Mouse (Mus musculus): ENCODE results near the gene Fbln2. TPM values are rescaled to one million over a fixed set of nuclear protein-coding genes. Genes with fewer than 3 reads are reported as not detected.

Gene Fbln2
- total and polyA plus RNA-seq, 3 experiments = 0.27 TPM; not detected in 2

GRCm38 (mm10) chr6:91218445-91218844, 6.2 kb downstream of the Fbln2 start:
- H3K4me3 ChIP-seq (ENCODE audit: low read depth, low read length) = no peak overlapping the region
- no peaks in the 10 kb centered on the region for H3K36me3 ChIP-seq (replicated peaks)
- H3K4me1 ChIP-seq (ENCODE audit: insufficient read depth, low read depth, low read length) = no peaks in the 10 kb centered on the region
- DNase-seq (ENCODE audit: low spot score) = no peak
- ATAC-seq (ENCODE audit: extremely low read depth, insufficient number of reproducible peaks, low FRiP score, poor library complexity, severe bottlenecking) = no peak
- TF ChIP-seq GATA1 (IDR thresholded peaks at IDR 0.05; ENCODE audit: borderline replicate concordance, low read length) = no peak
- H3K9me3 ChIP-seq (replicated peaks) = no peaks in the 10 kb centered on the region
- H3K27me3 ChIP-seq (ENCODE audit: insufficient read depth, low read length) = peaks cover 2% of the 10 kb centered on the region; the same call in 1 of the 2 replicates

DNA sequence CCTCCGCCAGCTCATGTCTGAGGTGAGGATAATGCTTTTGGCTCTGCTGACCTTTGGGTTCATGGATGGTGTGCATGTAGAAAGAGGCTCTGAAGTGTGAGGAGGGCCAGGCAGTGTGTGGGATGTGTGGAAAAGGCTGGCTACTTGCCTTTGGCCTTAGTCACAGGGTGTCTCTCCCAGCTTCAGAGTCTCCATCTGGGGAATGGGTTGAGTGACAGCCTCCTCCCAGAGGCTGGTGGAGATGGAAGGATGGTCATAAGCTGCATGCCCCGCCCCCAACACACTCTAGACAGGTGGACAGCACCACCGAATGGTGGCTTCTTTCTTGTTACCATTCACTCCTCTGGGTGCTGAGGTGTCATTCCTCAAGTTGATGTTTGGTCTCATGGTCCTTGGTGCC, 6.6 kb downstream of the Fbln2 start:
- DNase-seq (ENCODE audit: low spot score) (no peak), ATAC-seq (ENCODE audit: extremely low read depth, insufficient number of reproducible peaks, low FRiP score, poor library complexity, severe bottlenecking) (no peak)
- H3K27me3 ChIP-seq (ENCODE audit: insufficient read depth, low read length) = peaks cover 2% of the 10 kb centered on the region; the same call in 1 of the 2 replicates
- no peaks in the 10 kb centered on the region for H3K36me3 ChIP-seq (replicated peaks)
- TF ChIP-seq TAL1 (conservative IDR thresholded peaks at IDR 0.05; ENCODE audit: low read depth, low read length) (no peak), GATA1 (IDR thresholded peaks at IDR 0.05; ENCODE audit: borderline replicate concordance, low read length) (no peak), POLR2AphosphoS5 (IDR thresholded peaks at IDR 0.05; ENCODE audit: insufficient replicate concordance, low read depth, low read length) (no peak), CTCF (IDR thresholded peaks at IDR 0.05; ENCODE audit: low read depth, low read length) (no peak), GATA2 (IDR thresholded peaks at IDR 0.05; ENCODE audit: borderline replicate concordance, low read depth, low read length) (no peak)
- H3K4me3 ChIP-seq (ENCODE audit: low read depth, low read length) = no peak overlapping the region
- H3K4me1 ChIP-seq (ENCODE audit: insufficient read depth, low read depth, low read length) = no peaks in the 10 kb centered on the region
- no peaks in the 10 kb centered on the region for H3K9me3 ChIP-seq (replicated peaks)

- DNase-seq (ENCODE audit: low spot score) (no peak), ATAC-seq (ENCODE audit: extremely low read depth, insufficient number of reproducible peaks, low FRiP score, poor library complexity, severe bottlenecking) (no peak)
- Histone ChIP-seq H3K4me3 (ENCODE audit: low read depth, low read length) (no peak overlapping the region), H3K9me3 (replicated peaks) (no peaks in the 10 kb centered on the region), H3K36me3 (replicated peaks) (no peaks in the 10 kb centered on the region), H3K4me1 (ENCODE audit: insufficient read depth, low read depth, low read length) (no peaks in the 10 kb centered on the region), H3K27me3 (ENCODE audit: insufficient read depth, low read length) (peaks cover 4% of the 10 kb centered on the region; the same call in 1 of the 2 replicates)
- TF ChIP-seq GATA2 (IDR thresholded peaks at IDR 0.05; ENCODE audit: borderline replicate concordance, low read depth, low read length) = no peak
- no peak for TF ChIP-seq TAL1 (conservative IDR thresholded peaks at IDR 0.05; ENCODE audit: low read depth, low read length)
- no peak for TF ChIP-seq CTCF (IDR thresholded peaks at IDR 0.05; ENCODE audit: low read depth, low read length)
- no peak for TF ChIP-seq GATA1 (IDR thresholded peaks at IDR 0.05; ENCODE audit: borderline replicate concordance, low read length)
- no peak for TF ChIP-seq POLR2AphosphoS5 (IDR thresholded peaks at IDR 0.05; ENCODE audit: insufficient replicate concordance, low read depth, low read length)
Observed at GRCm38 (mm10) chr6:91220062-91220461, 7.8 kb downstream of the Fbln2 start.

DNA sequence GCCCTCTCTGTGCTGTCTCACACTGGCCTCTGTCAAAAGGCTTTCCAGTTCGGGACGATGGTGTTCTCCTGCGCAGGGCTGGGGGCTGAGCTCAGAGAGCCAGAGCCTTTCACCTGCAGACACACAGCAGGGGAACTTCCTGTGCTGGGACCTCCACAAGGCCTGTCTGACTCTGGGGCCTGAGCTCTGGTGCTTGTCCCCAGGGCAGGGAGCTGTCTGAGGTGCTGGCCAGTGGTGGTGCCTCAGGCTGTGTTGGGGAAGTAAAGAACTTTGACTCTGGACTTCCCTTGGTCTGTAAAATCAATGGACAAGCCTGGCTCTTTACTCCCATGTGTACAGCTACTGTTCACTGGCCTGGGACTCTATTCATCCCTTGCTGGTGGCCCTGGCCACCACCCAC, 8.8 kb downstream of the Fbln2 start:
- ATAC-seq (ENCODE audit: extremely low read depth, insufficient number of reproducible peaks, low FRiP score, poor library complexity, severe bottlenecking) = no peak

DNA sequence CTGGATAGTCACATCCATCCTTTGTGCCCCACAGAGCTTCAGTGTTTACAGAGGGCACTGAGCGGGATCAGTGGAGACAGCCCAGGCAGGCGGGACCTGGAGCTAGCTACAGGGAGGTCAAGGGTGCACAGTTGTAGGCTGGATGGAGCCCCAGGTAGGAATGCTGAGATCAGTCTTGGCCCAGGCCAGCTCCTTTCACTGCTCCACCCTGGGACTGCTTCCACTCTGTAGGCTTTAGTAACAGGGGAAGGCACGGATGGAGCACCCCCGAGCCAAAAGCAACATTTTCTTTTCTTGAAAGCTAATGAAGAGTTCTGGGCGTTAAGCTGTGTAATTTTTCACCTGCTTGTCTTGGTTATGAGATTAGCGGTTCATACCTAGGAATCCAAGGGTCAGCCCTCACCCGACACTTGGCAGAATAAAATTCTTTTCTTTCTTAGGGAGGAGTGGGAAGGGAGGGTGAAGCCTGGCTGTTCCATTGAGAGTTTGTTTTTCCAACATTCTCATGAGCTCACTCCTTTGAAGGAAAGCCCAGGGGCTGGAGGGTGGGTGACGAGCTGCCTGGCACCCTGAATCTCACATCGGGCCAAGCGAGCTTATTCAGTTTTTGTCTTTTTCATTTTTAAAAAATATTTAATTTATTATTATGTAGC, 10.6 kb downstream of the Fbln2 start:
- no peaks in the 10 kb centered on the region for H3K4me1 ChIP-seq (ENCODE audit: insufficient read depth, low read depth, low read length)
- H3K27me3 ChIP-seq (ENCODE audit: insufficient read depth, low read length) = peaks cover 9% of the 10 kb centered on the region
- H3K9me3 ChIP-seq (replicated peaks) = no peaks in the 10 kb centered on the region
- H3K36me3 ChIP-seq (replicated peaks) = no peaks in the 10 kb centered on the region
- ATAC-seq (ENCODE audit: extremely low read depth, insufficient number of reproducible peaks, low FRiP score, poor library complexity, severe bottlenecking) (no peak), DNase-seq (ENCODE audit: low spot score) (no peak)
- TF ChIP-seq POLR2AphosphoS5 (IDR thresholded peaks at IDR 0.05; ENCODE audit: insufficient replicate concordance, low read depth, low read length) (no peak), GATA2 (IDR thresholded peaks at IDR 0.05; ENCODE audit: borderline replicate concordance, low read depth, low read length) (no peak), CTCF (IDR thresholded peaks at IDR 0.05; ENCODE audit: low read depth, low read length) (no peak), TAL1 (conservative IDR thresholded peaks at IDR 0.05; ENCODE audit: low read depth, low read length) (no peak), GATA1 (IDR thresholded peaks at IDR 0.05; ENCODE audit: borderline replicate concordance, low read length) (no peak)
- no peak overlapping the region for H3K4me3 ChIP-seq (ENCODE audit: low read depth, low read length)

More for the DNA sequence above, 8.8 kb downstream of the Fbln2 start:
- DNase-seq (ENCODE audit: low spot score) = peak; percentile 6
- Histone ChIP-seq H3K9me3 (replicated peaks) (no peaks in the 10 kb centered on the region), H3K27me3 (ENCODE audit: insufficient read depth, low read length) (peaks cover 4% of the 10 kb centered on the region), H3K36me3 (replicated peaks) (no peaks in the 10 kb centered on the region), H3K4me3 (ENCODE audit: low read depth, low read length) (no peak overlapping the region), H3K4me1 (ENCODE audit: insufficient read depth, low read depth, low read length) (no peaks in the 10 kb centered on the region)
- TF ChIP-seq GATA1 (IDR thresholded peaks at IDR 0.05; ENCODE audit: borderline replicate concordance, low read length) (no peak), POLR2AphosphoS5 (IDR thresholded peaks at IDR 0.05; ENCODE audit: insufficient replicate concordance, low read depth, low read length) (no peak), TAL1 (conservative IDR thresholded peaks at IDR 0.05; ENCODE audit: low read depth, low read length) (no peak), CTCF (IDR thresholded peaks at IDR 0.05; ENCODE audit: low read depth, low read length) (no peak), GATA2 (IDR thresholded peaks at IDR 0.05; ENCODE audit: borderline replicate concordance, low read depth, low read length) (no peak)

DNA sequence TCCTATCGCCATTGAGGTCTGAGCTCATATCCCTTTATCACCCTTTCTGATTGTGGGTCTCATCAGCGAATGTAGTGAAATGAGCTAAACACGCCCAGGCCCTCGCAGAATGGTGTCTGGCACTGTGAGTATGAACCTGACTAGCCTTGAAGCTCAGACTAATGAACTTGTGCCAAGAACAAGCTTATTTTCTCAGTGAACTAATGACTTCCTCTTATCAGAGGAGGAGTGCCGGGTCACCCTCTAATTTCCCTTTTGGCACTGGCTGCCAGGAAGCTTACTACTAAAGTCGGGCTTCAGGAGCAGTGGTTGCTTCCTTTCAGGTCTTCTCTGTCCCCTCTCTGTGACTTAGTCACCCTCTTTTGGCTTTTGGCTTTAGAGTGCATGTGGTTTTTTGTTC, 12.7 kb downstream of the Fbln2 start:
- TF ChIP-seq GATA2 (IDR thresholded peaks at IDR 0.05; ENCODE audit: borderline replicate concordance, low read depth, low read length) = no peak
- no peak for TF ChIP-seq TAL1 (conservative IDR thresholded peaks at IDR 0.05; ENCODE audit: low read depth, low read length)
- no peak for TF ChIP-seq GATA1 (IDR thresholded peaks at IDR 0.05; ENCODE audit: borderline replicate concordance, low read length)
- TF ChIP-seq POLR2AphosphoS5 (IDR thresholded peaks at IDR 0.05; ENCODE audit: insufficient replicate concordance, low read depth, low read length) = no peak
- TF ChIP-seq CTCF (IDR thresholded peaks at IDR 0.05; ENCODE audit: low read depth, low read length) = no peak
- DNase-seq (ENCODE audit: low spot score) (no peak), ATAC-seq (ENCODE audit: extremely low read depth, insufficient number of reproducible peaks, low FRiP score, poor library complexity, severe bottlenecking) (no peak)
- H3K4me3 ChIP-seq (ENCODE audit: low read depth, low read length) = no peak overlapping the region
- peaks cover 9% of the 10 kb centered on the region for H3K27me3 ChIP-seq (ENCODE audit: insufficient read depth, low read length)
- no peaks in the 10 kb centered on the region for H3K36me3 ChIP-seq (replicated peaks)
- no peaks in the 10 kb centered on the region for H3K9me3 ChIP-seq (replicated peaks)
- H3K4me1 ChIP-seq (ENCODE audit: insufficient read depth, low read depth, low read length) = no peaks in the 10 kb centered on the region
